In the genomic region with DNA sequence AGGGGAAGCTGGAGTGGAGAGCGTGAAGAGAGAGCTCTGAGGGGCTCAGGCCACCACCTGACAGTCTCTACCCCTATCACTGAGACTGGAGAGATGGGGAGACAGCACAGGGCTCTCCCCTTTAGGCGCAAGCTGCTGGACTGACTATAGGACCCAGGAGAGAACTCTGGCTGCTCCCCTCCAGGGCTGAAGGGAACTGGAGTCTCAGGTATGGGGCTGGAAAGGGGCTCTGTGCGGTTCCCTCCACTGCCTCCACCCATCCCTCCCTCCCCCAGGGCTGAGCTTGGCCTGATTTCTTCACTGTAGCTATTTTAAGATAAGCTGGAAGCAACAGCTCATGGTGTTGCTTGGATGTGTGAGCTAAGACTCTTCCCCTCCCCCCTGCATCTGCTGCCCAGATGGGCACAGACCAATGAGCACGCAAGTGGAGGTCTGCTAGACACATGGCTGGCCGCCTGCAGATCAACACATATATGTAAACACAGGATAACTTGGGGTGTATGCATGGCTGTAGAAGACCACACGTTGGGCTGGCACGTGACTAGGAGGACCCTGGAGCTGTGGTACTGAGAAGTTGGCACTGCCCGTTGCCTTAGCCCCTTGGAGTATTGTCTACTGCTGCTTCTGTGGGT, we compare ENCODE assay signal across 11 mouse cellular contexts. TPM values are rescaled to one million over a fixed set of nuclear protein-coding genes. Genes with fewer than 3 reads are reported as not detected.
DNase-seq lines count a peak whose midpoint lies in the region; ATAC-seq lines count a peak whose summit lies in the region.
"Had no signal": no experiment of that assay in that cellular context is flagged by ENCODE, and none has a peak within 500 bp of the region (broad histone marks: within the 10 kb centered on the region; RNA-seq: fewer than 3 reads in every experiment).

No protein-coding gene starts in this region.

- intact Hi-C loops in gastrocnemius, postnatal 14 days (cut with DNase I; ENCODE audit: low total_unique reads), result no loop called here

- no peak overlapping the region for H3K4me2 ChIP-seq in kidney, embryonic 15.5 days
- H3K4me2 ChIP-seq: heart, embryonic 13.5 days had no signal

- no peaks in the 10 kb centered on the region for H3K9me3 ChIP-seq in embryonic facial prominence, embryonic 10.5 days
- H3K9me3 ChIP-seq in kidney, embryonic 15.5 days (replicated peaks), result no peaks in the 10 kb centered on the region
- H3K9me3 ChIP-seq: heart, embryonic 13.5 days; neural tube, embryonic 13.5 days had no signal

- no peaks in the 10 kb centered on the region for H3K36me3 ChIP-seq in embryonic facial prominence, embryonic 10.5 days (replicated peaks)
- H3K36me3 ChIP-seq in kidney, embryonic 15.5 days, result no peaks in the 10 kb centered on the region
- H3K36me3 ChIP-seq: heart, embryonic 13.5 days; neural tube, embryonic 13.5 days had no signal

- H3K27ac ChIP-seq in embryonic facial prominence, embryonic 10.5 days (replicated peaks), result no peak overlapping the region
- H3K27ac ChIP-seq in kidney, embryonic 15.5 days, result no peak overlapping the region
- H3K27ac ChIP-seq: heart, embryonic 13.5 days had no signal

- 55% methylated on average over 8 of the region's 8 CpGs for WGBS in embryonic facial prominence, embryonic 10.5 days
- WGBS in kidney, embryonic 15.5 days, result 71% methylated on average over 8 of the region's 8 CpGs

- H3K27me3 ChIP-seq in embryonic facial prominence, embryonic 10.5 days (replicated peaks; ENCODE audit: low read depth, poor library complexity, severe bottlenecking), result peaks cover 87% of the 10 kb centered on the region
- peaks cover 79% of the 10 kb centered on the region for H3K27me3 ChIP-seq in kidney, embryonic 15.5 days

- H3K9ac ChIP-seq in kidney, embryonic 15.5 days, result no peak overlapping the region
- H3K9ac ChIP-seq: heart, embryonic 13.5 days had no signal

- peak; percentile 24 for DNase-seq in gastrocnemius, postnatal 25 days
- no peak for DNase-seq in gastrocnemius, postnatal 14 days
- peak; percentile 53 for DNase-seq in embryonic facial prominence, embryonic 10.5 days (ENCODE audit: low spot score)
- DNase-seq in layer of hippocampus, postnatal 14 days (ENCODE audit: low spot score in 2 of 2), result peak; percentile 66 to 76
- peak; percentile 92 for DNase-seq in right cerebral cortex, adult 18-20 months
- no peak for DNase-seq in thymus, adult 18-20 months
- no peak for DNase-seq in kidney, adult 11 months

- no peak overlapping the region for H3K4me3 ChIP-seq in embryonic facial prominence, embryonic 10.5 days
- H3K4me3 ChIP-seq in kidney, embryonic 15.5 days (replicated peaks), result no peak overlapping the region
- H3K4me3 ChIP-seq: heart, embryonic 13.5 days had no signal

- no peak for ATAC-seq in kidney, embryonic 15.5 days (replicated peaks; ENCODE audit: low FRiP score)

- peaks cover 40% of the 10 kb centered on the region for H3K4me1 ChIP-seq in embryonic facial prominence, embryonic 10.5 days
- H3K4me1 ChIP-seq in kidney, embryonic 15.5 days, result peaks cover 23% of the 10 kb centered on the region

RNA-seq across cellular contexts. Expression of a gene that starts 6.1 kb away (rescaled TPM):
- not detected for total RNA-seq in gastrocnemius, postnatal 25 days (2021)
- total RNA-seq in gastrocnemius, postnatal 14 days (2021), result under 1 TPM in 1 of 2 experiments, not detected in 1; 0.18 TPM
- polyA plus RNA-seq in embryonic facial prominence, embryonic 10.5 days (2016; fragmentation: Nextera tagmentation; extraction: Ambion mirVana), result 0.79 and 1.3 TPM in 2 replicates
- total RNA-seq in layer of hippocampus, postnatal 14 days (2021), result 100 to 1,000 TPM; 564 TPM
- polyA plus RNA-seq in kidney, embryonic 15.5 days (2015; fragmentation: Nextera tagmentation; extraction: Ambion mirVana), result 0.15 and 0.29 TPM in 2 replicates
- total RNA-seq: liver, adult 2 months had no signal
- polyA plus RNA-seq: heart, embryonic 13.5 days; liver, adult 2 months had no signal

RNA-seq across cellular contexts. Expression of a gene that starts 10.6 kb away (rescaled TPM):
- not detected for total RNA-seq in gastrocnemius, postnatal 25 days (2021)
- total RNA-seq in gastrocnemius, postnatal 14 days (2021), result under 1 TPM; 0.09 to 0.12 TPM
- polyA plus RNA-seq in embryonic facial prominence, embryonic 10.5 days (2016; fragmentation: Nextera tagmentation; extraction: Ambion mirVana), result 0.66 and 0.94 TPM in 2 replicates
- total RNA-seq in layer of hippocampus, postnatal 14 days (2021), result 100 to 1,000 TPM; 149 to 150 TPM
- 0.14 and 0.27 TPM in 2 replicates for polyA plus RNA-seq in kidney, embryonic 15.5 days (2015; fragmentation: Nextera tagmentation; extraction: Ambion mirVana)
- total RNA-seq: liver, adult 2 months had no signal
- polyA plus RNA-seq: heart, embryonic 13.5 days; liver, adult 2 months had no signal

RNA-seq across cellular contexts. Expression of a gene that starts 23.5 kb away (rescaled TPM):
- total RNA-seq in gastrocnemius, postnatal 25 days (2021), result not detected
- not detected for total RNA-seq in gastrocnemius, postnatal 14 days (2021)
- not detected in 2 replicates for polyA plus RNA-seq in embryonic facial prominence, embryonic 10.5 days (2016; fragmentation: Nextera tagmentation; extraction: Ambion mirVana)
- total RNA-seq in layer of hippocampus, postnatal 14 days (2021), result under 1 TPM; 0.35 to 0.62 TPM
- not detected in 2 replicates for polyA plus RNA-seq in kidney, embryonic 15.5 days (2015; fragmentation: Nextera tagmentation; extraction: Ambion mirVana)
- total RNA-seq: liver, adult 2 months had no signal
- polyA plus RNA-seq: heart, embryonic 13.5 days; liver, adult 2 months; neural tube, embryonic 13.5 days had no signal

RNA-seq across cellular contexts. Expression of a gene that starts 28.9 kb away (rescaled TPM):
- 10 to 100 TPM; 14.2 to 18.0 TPM for total RNA-seq in gastrocnemius, postnatal 25 days (2021)
- total RNA-seq in gastrocnemius, postnatal 14 days (2021), result 10 to 100 TPM; 23.0 to 25.8 TPM
- 9.7 and 10.9 TPM in 2 replicates for polyA plus RNA-seq in embryonic facial prominence, embryonic 10.5 days (2016; fragmentation: Nextera tagmentation; extraction: Ambion mirVana)
- 10 to 100 TPM; 85.8 to 95.7 TPM for total RNA-seq in layer of hippocampus, postnatal 14 days (2021)
- 11.4 and 13.4 TPM in 2 replicates for polyA plus RNA-seq in kidney, embryonic 15.5 days (2015; fragmentation: Nextera tagmentation; extraction: Ambion mirVana)

RNA-seq across cellular contexts. Expression of a gene that starts 59.0 kb away (rescaled TPM):
- not detected for total RNA-seq in gastrocnemius, postnatal 25 days (2021)
- total RNA-seq in gastrocnemius, postnatal 14 days (2021), result not detected
- 0.05 and 0.15 TPM in 2 replicates for polyA plus RNA-seq in embryonic facial prominence, embryonic 10.5 days (2016; fragmentation: Nextera tagmentation; extraction: Ambion mirVana)
- total RNA-seq in layer of hippocampus, postnatal 14 days (2021), result under 1 TPM; 0.12 to 0.18 TPM
- 5.4 TPM in 2 replicates for polyA plus RNA-seq in kidney, embryonic 15.5 days (2015; fragmentation: Nextera tagmentation; extraction: Ambion mirVana)
- polyA plus RNA-seq: heart, embryonic 13.5 days had no signal

Comparison
In these comparisons a context has a peak if more than half of its experiments do, and no peak if none do; other contexts are left out.
1. DNase-seq: peak in gastrocnemius, postnatal 25 days (single experiment), embryonic facial prominence, embryonic 10.5 days (single experiment), layer of hippocampus, postnatal 14 days (2 of 2) and right cerebral cortex, adult 18-20 months (single experiment); none in gastrocnemius, postnatal 14 days (single experiment), thymus, adult 18-20 months (0 of 2) and kidney, adult 11 months (single experiment).
2. RNA of a gene that starts 6.1 kb away (total RNA-seq): 564 TPM in layer of hippocampus, postnatal 14 days; not detected in gastrocnemius, postnatal 25 days and 0.18 TPM in gastrocnemius, postnatal 14 days; every median in the first group is over 100 times any median in the second.
3. RNA of a gene that starts 10.6 kb away (total RNA-seq): 149 to 150 TPM in layer of hippocampus, postnatal 14 days; 0.09 to 0.12 TPM in gastrocnemius, postnatal 14 days and not detected in gastrocnemius, postnatal 25 days; every median in the first group is over 100 times any median in the second.